Mouse (Mus musculus): ENCODE measurements around the gene Smn1. TPM values are rescaled to one million over a fixed set of nuclear protein-coding genes. Genes with fewer than 3 reads are reported as not detected.
"Not testable (repeated sequence)": the region's sequence is repeated elsewhere in the genome, so short reads cannot be mapped to it uniquely, and the experiment has no call there.

Smn1 gene
- polyA plus RNA-seq, 1 experiment from 2014 or later, result 45.8 TPM

- no peak for ATAC-seq
- Histone ChIP-seq H3K4me3 (ENCODE audit: low read length) (no peak overlapping the region), H3K9me3 (ENCODE audit: control insufficient read depth, low read length) (no peaks in the 10 kb centered on the region), H3K4me2 (ENCODE audit: low read depth, low read length) (no peak overlapping the region), H3K4me1 (ENCODE audit: control insufficient read depth, insufficient read depth, low read length) (no peaks in the 10 kb centered on the region), H3K9ac (ENCODE audit: low read depth, low read length) (no peak overlapping the region), H3K36me3 (ENCODE audit: control insufficient read depth, insufficient read depth, low read length) (peaks cover 18% of the 10 kb centered on the region), H3K27ac (ENCODE audit: low read length) (no peak overlapping the region), H3K27me3 (replicated peaks; ENCODE audit: control insufficient read depth, insufficient read depth, low read length) (no peaks in the 10 kb centered on the region)
- WGBS, result 75% methylated on average over 8 of the region's 8 CpGs
These were observed 17.1 kb downstream of the Smn1 start for GRCm38 (mm10) chr13:100141646-100142314.

DNA sequence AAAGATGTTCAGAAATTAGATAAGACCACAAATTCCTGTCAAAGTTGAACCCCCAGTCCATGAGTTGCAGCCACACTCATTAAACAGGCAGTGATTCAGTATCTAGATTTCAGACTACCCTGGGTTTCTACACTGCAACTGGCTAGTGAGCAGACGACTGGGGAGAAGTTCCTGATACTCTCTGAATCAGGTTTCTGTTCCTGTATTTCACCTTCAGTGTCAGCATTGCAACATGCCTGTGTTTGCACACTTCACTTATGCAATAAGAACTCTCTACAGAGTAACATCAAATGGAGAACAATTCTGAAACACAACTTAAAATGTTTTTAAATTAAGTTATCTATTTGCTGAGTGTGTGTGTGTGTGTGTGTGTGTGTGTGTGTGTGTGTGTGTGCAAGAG is 28.0 kb downstream of the Smn1 start:
- Histone ChIP-seq H3K9ac (ENCODE audit: low read depth, low read length) (no peak overlapping the region), H3K4me1 (ENCODE audit: control insufficient read depth, insufficient read depth, low read length) (no peaks in the 10 kb centered on the region), H3K36me3 (ENCODE audit: control insufficient read depth, insufficient read depth, low read length) (0 out of 2 replicates have a peak, but pooled peaks cover 2% of the 10 kb centered on the region), H3K4me2 (ENCODE audit: low read depth, low read length) (no peak overlapping the region), H3K27me3 (replicated peaks; ENCODE audit: control insufficient read depth, insufficient read depth, low read length) (no peaks in the 10 kb centered on the region), H3K9me3 (ENCODE audit: control insufficient read depth, low read length) (no peaks in the 10 kb centered on the region), H3K27ac (ENCODE audit: low read length) (no peak overlapping the region), H3K4me3 (ENCODE audit: low read length) (no peak overlapping the region)
- no peak for ATAC-seq
- WGBS, result 71% methylated on average over 1 of the region's 1 CpGs

GRCm38 (mm10) chr13:100156624-100157023 is 32.0 kb downstream of the Smn1 start:
- no peak for ATAC-seq
- WGBS, result 88% methylated on average over 3 of the region's 3 CpGs
- Histone ChIP-seq H3K27me3 (replicated peaks; ENCODE audit: control insufficient read depth, insufficient read depth, low read length) (no peaks in the 10 kb centered on the region), H3K4me3 (ENCODE audit: low read length) (no peak overlapping the region), H3K27ac (ENCODE audit: low read length) (no peak overlapping the region), H3K4me1 (ENCODE audit: control insufficient read depth, insufficient read depth, low read length) (no peaks in the 10 kb centered on the region), H3K9me3 (ENCODE audit: control insufficient read depth, low read length) (no peaks in the 10 kb centered on the region), H3K4me2 (ENCODE audit: low read depth, low read length) (no peak overlapping the region), H3K9ac (ENCODE audit: low read depth, low read length) (no peak overlapping the region), H3K36me3 (ENCODE audit: control insufficient read depth, insufficient read depth, low read length) (no peaks in the 10 kb centered on the region)

DNA sequence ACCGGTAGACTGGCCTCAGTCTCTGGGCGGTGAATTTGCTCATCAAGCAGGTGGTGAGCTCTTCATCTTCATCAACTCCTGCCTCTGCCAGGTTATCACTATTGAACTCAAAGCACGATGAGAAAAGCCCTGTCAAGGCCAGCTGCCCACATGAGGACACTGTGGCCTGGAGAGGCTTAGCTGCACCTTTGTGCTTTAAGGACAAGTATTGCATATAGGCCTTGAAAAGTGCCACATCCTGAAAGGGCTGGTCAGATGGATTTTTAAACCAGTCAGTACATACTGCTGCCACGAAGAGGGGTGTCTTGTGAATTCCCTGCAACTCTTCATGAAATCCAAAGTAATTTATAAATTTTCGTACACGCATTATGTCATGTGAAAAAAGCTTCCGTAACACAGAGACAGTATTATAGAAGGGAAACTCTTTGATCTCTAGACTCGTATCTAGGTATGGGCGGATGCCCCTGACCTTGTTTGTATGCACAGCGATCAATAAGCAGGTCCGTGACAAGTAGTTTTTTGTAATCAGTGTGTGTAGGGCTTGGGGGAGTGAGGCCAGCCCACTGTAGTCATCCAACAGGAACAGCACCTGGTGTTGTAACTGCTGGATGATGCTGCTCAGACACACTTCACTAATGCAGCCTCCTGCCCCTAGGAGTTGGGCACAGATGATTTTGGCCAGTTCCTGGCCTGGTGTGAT is 36.7 kb downstream of the Smn1 start:
- H3K27me3 ChIP-seq (replicated peaks; ENCODE audit: control insufficient read depth, insufficient read depth, low read length); H3K4me2 ChIP-seq (ENCODE audit: low read depth, low read length); H3K36me3 ChIP-seq (ENCODE audit: control insufficient read depth, insufficient read depth, low read length); H3K4me3 ChIP-seq (ENCODE audit: low read length); H3K9ac ChIP-seq (ENCODE audit: low read depth, low read length); H3K4me1 ChIP-seq (ENCODE audit: control insufficient read depth, insufficient read depth, low read length); H3K9me3 ChIP-seq (ENCODE audit: control insufficient read depth, low read length); ATAC-seq; H3K27ac ChIP-seq (ENCODE audit: low read length): not testable (repeated sequence)
- WGBS, result 85% methylated on average over 11 of the region's 11 CpGs

DNA sequence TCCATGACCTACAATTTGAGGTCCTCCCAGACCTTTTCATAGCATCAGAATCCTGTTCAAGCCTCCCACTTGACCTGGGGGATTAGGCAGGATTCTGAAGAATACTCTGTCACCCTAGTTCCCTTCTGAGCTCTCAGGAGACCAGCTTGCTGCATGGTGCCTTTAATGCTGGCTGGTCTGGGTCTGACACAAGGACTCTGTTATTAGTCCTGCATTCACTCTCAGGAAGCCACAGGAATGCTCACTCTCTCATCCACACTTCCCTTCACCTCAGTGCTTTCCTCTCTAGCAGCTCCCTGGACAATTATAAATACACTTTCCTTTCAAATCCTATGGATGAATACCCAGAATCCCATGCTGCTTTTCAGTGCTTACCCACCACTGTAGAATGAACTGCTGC is 37.8 kb downstream of the Smn1 start:
- not testable (repeated sequence) for ATAC-seq; H3K4me2 ChIP-seq (ENCODE audit: low read depth, low read length); H3K9me3 ChIP-seq (ENCODE audit: control insufficient read depth, low read length); H3K36me3 ChIP-seq (ENCODE audit: control insufficient read depth, insufficient read depth, low read length); H3K4me3 ChIP-seq (ENCODE audit: low read length); H3K27ac ChIP-seq (ENCODE audit: low read length); H3K27me3 ChIP-seq (replicated peaks; ENCODE audit: control insufficient read depth, insufficient read depth, low read length); H3K4me1 ChIP-seq (ENCODE audit: control insufficient read depth, insufficient read depth, low read length); H3K9ac ChIP-seq (ENCODE audit: low read depth, low read length)

DNA sequence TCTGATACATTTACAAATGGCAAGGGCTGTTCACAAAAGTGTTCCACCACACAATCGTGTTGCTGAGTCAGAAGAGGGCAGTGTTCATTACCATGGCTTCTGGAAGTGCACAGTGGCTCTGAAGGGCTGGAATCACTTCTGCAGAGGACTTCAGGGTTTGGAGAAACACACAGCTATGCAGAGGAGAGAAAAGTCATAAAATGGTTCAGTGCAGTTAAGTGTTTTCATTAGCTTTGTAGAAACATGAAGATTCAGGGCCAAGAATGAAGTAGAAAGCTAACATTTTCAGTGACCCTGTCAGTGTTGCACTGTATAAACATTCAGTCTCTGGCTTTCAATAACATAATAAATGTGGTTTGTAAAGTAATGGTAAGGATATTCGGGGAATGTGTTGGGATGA is 41.7 kb downstream of the Smn1 start:
- not testable (repeated sequence) for H3K9ac ChIP-seq (ENCODE audit: low read depth, low read length); H3K27me3 ChIP-seq (replicated peaks; ENCODE audit: control insufficient read depth, insufficient read depth, low read length); ATAC-seq; H3K4me1 ChIP-seq (ENCODE audit: control insufficient read depth, insufficient read depth, low read length); H3K4me2 ChIP-seq (ENCODE audit: low read depth, low read length); H3K27ac ChIP-seq (ENCODE audit: low read length); H3K36me3 ChIP-seq (ENCODE audit: control insufficient read depth, insufficient read depth, low read length); H3K4me3 ChIP-seq (ENCODE audit: low read length); H3K9me3 ChIP-seq (ENCODE audit: control insufficient read depth, low read length)
- WGBS, result 64% methylated on average over 2 of the region's 2 CpGs

DNA sequence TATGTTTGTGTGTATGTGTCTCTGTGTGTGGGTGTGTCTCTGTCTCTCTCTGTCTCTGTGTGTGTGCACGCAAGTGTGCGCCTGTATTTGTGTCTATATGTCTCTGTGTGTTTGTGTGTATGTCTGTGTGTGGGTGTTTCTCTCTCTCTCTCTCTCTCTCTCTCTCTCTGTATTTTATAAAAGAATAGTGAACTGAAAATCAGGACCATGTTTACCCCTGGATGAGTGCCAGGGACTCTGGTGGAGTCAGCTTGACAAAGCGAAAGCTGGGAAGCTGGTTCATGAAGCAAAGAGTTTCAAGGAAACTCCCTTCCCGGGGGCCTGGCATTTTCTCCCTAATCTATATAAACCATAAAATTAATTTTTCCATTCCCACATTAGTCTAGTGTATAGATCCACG is 49.7 kb downstream of the Smn1 start:
- H3K4me1 ChIP-seq (ENCODE audit: control insufficient read depth, insufficient read depth, low read length); H3K27ac ChIP-seq (ENCODE audit: low read length); H3K9me3 ChIP-seq (ENCODE audit: control insufficient read depth, low read length); H3K36me3 ChIP-seq (ENCODE audit: control insufficient read depth, insufficient read depth, low read length); H3K4me3 ChIP-seq (ENCODE audit: low read length); H3K4me2 ChIP-seq (ENCODE audit: low read depth, low read length); H3K9ac ChIP-seq (ENCODE audit: low read depth, low read length); H3K27me3 ChIP-seq (replicated peaks; ENCODE audit: control insufficient read depth, insufficient read depth, low read length): not testable (repeated sequence)
- 0 out of 2 replicates have a peak, but pooled peaks have one; percentile 48 for ATAC-seq
- 74% methylated on average over 4 of the region's 5 CpGs for WGBS

DNA sequence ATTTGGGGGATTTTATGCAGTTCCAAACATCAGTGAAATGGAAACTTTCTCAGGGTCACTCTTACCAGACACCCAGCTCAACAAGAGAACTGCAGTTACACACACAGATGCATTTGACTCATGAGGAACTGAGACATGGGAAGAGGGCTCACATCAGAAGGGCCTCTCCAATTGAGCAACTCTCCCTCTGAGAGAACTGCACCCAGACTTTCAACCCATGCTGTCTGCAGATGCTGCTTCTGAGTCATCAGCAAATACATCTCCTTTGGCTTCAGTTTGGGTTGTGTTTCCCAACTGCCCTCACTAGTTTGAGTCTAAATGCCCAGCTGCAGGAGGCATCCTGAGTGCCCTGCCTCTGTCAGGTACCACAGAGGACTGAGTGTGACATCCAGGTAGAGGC is 58.5 kb downstream of the Smn1 start:
- not testable (repeated sequence) for ATAC-seq; H3K4me1 ChIP-seq (ENCODE audit: control insufficient read depth, insufficient read depth, low read length); H3K27ac ChIP-seq (ENCODE audit: low read length); H3K27me3 ChIP-seq (replicated peaks; ENCODE audit: control insufficient read depth, insufficient read depth, low read length); H3K36me3 ChIP-seq (ENCODE audit: control insufficient read depth, insufficient read depth, low read length); H3K9ac ChIP-seq (ENCODE audit: low read depth, low read length); H3K4me3 ChIP-seq (ENCODE audit: low read length); H3K4me2 ChIP-seq (ENCODE audit: low read depth, low read length); H3K9me3 ChIP-seq (ENCODE audit: control insufficient read depth, low read length)
